Mouse (Mus musculus) ovary, adult 18-20 months (tissue): ENCODE data around the gene Ddx11.
"Not testable (repeated sequence)": the region's sequence is repeated elsewhere in the genome, so short reads cannot be mapped to it uniquely, and the experiment has no call there.

Experiments used
- DNase-seq: peaks from one replicate; pipeline ENCODE4 v3.0.0; 2022; ENCODE audit warnings: low spot score, mixed read lengths

The Ddx11 gene

DNA sequence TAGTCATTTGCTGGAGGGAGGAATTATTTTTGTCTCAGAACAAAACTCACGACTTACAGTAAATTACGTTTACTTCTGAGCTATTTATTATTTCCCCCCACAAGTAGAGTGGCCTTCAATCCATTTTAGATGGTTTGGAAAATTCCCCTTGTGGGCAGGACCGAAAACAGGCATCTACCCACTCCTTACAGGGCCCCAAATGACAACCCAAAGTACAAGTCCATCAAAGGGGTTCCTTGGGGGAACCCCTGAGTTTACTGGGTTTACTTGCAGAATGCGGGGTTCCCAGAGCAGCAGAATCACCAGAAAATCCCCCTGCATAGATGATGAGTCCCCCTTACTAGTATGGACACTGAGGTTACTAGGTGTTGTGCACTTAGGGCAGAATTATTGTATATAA lies 11.2 kb upstream of the Ddx11 start:
- no peak for DNase-seq

DNA sequence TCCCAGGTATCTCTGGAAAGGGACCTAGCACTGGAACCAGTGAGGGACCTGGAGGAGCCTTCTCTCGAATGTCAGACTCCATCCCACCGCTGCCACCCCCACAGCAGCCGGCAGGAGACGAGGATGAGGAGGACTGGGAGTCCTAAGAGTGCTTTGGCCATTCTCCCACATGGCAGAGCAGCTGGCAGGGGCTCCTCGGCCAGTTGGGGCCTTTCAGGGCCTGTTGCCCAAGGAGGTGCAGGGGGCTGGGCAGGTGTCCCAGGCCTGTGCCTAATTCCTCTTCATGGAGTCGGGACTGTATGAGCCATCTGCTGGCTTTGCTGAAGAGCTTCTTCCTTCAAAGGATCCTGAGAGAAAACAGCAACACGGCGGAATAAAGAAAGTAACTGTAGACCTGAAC lies 4.3 kb upstream of the Ddx11 start:
- DNase-seq = no peak

DNA sequence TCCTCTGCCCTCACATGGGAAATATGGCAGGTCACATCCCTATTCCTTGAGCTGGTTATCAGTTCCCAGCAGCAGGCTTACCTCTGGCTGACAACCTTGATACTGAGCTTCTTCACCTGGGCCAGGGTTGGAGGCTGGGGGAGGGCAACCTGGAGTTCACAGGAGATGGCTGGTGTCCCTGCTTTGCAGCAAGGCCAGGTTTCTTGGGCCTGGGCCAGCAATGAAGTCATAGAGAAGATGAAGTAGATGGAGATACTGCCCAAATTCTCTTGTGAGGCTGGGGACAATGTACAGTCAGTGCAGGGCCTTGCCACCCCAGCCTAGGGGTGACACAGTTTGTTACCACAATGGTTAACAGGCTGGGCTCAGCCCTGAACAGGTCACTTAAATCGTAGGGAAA lies 2.6 kb upstream of the Ddx11 start:
- no peak for DNase-seq

DNA sequence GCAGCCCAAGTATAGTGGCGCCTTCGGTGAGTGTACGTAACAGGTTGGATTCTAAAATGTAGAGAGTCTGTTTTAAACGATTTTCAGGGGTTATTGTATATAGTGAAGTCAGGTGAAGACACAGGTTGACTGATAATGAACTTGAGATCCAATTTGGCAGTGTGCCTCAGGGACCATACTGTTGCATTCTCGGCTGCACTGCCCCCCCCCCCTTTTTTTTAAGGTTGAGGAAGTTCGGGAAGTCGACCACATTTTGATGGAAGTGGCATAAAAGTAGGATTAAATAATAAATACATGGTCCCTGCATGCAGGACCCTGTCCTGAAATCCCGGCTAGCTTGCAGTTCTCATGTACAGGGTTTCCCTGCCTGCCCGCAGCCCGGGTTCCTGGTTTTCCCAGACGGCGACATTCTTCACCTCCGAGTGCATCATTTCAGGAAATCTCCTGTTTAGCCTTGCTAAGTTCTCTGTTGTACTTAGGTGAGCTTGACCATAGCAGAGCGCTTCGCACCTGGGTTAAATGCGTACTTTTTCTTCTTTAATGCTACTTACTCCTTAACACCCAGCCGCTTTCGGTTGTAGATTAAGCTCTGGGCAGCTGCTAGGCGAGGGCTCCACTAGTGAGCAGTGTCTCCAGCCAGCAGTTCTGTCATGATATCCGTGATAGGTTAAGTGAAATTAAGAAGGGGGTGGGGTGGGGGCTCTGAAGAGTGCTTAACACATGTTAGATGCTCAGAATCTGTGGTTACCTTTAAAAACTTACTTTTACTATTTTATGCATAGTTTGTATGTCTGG lies 693 bp downstream of the Ddx11 start:
- no peak for DNase-seq

DNA sequence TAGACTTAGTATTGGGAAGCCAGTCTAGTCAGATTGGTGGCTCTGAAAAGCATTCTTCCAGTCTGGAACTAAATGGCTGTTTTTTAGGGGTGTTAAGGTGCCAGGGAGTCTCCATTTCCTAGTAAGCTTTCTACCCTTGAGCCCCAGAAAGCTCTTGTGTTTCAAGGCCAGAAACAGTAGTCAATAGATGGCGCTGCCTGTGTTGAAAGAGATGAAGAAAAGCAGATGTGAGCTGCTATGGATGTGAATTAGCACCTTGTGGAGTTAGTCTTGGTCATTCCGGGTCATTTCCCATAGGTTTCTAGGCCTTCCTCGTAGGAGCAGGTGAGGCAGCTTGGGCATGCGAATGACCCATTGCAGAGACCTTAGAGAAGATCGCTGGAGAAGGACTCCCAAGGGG lies 1.9 kb downstream of the Ddx11 start:
- no peak for DNase-seq

DNA sequence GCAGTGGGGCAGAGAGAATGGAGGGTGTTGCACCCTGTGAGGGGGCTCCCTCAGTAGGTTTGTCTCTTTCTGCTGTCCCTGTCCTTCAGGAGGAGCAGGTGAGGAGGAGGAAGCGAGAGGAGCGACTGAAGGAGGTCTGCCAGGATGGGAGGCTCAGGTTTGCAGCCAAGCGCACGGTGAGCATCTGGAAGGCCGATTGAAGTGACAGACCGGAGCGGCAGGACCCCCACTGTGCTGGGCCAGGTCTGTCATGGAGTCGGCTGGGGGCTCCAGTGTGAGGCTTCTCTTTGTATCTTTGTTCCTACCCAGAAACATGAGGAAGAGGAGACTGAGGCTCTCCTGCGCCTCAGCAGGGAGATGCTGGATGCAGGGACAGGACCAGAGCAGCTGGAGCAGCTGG lies 7.1 kb downstream of the Ddx11 start:
- DNase-seq = no peak

DNA sequence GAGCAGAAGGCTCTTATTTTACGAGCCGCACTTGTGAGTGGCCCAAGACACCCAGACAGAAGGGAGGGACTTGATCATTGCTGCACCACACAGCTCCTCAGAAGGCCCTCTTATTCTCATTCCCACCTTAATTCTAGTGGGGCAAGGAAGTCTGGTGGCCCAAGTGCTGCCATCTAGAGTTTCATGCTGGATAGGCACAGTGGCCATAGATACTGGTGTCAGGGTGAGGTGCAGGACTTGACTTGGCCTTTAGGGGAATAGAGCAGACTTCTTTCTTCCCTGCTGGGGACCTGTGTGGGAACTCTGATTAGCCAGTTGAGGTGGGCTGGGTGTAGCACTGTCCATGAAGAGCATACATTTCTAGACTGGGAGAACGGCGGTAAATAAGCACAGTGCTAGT lies 7.9 kb downstream of the Ddx11 start:
- no peak for DNase-seq

DNA sequence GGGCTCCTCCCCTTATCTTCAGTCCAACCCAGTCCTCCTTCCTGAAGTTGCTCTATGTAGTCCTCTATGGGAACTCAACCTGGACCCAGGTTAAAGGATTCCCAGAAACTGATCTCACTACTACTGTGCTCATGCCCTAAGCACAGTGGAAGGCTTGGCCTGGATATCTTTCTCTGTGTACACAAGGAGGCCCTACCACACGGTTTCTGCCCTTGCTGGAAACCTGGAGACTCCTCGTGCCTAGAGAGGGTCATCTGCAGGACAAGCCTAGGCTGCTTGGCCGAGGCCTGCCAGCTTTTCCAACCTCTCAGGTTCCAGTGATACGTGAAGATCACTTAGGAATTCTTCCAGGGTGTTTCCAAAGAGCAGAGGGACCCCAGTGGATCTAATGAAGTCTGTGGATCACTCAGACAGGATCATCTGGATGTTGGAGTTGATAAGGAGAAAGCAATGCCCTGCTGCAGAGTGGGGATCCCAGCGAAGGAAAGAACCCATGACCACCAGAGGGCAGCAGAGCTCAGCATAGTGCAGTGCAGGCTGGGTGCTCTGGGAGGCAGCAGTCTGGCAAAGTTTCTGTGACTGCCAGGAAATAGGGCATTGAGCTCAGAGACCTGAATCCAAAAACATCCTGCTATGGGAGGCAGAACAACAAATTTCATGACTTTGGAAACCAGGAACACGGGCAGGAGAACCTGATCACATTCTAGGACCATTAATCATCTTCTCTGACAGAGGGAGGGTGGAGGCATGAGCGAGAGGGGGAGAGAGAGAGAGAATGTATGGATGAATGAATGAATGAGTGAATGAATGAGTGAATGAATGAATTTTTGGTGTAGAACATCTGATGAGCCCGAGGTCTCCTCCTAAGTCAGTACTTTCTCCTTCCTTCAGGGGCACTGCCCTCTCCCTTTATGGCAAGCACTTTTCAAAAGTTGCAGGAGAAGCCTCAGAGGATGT lies 29.7 kb downstream of the Ddx11 start:
- DNase-seq = not testable (repeated sequence)

DNA sequence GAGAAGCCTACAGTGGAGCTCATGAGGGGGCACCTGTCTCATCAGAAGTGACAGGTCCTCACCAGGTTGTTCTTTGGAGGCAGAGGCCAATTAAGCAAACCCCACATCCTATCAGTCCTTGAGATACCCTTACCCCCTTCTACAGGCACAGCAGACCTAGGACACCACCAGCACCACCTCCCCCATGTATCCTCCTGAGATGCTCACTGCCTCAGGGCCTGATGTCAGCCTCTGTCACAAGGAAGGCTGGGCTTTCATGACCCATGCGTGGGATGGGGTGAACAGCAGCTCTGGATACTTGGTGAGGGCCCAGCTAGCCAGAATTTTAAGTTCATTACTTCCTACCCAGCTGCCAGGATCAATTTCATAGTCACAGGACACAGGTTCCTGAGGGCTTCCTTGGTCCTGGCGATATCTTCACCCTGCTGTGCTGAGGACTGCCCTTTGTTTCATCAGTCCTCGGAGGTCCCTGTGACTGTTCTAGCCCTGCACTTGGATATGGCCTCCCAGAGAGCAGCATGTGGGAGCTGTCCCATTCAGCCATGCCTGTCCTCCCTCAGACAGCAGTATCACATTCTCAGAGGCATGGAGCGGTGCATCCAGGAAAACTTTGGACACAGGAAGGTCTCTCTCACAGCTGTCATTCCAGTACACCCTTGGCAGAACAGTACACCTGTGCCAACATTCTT lies 30.6 kb downstream of the Ddx11 start:
- DNase-seq = not testable (repeated sequence)

DNA sequence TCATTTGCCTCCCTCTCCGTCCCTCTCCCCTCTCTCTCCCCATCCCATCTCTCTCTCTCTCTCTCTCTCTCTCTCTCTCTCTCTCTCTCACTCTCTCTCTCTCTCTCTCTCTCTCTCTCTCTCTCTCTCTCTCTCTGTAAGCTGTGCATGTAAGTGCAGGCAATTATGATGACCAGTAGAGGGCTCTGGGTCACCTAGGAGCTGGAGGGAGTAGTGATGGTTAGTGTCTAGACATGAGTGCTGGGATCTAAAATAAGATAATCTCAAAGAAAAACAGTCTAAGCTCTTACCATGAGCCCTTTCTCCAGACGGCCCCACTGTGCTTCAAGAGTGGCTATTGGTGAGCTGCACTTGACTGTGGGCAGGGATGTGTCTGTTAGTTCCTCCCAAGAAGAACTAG lies 31.6 kb downstream of the Ddx11 start:
- DNase-seq = no peak

DNA sequence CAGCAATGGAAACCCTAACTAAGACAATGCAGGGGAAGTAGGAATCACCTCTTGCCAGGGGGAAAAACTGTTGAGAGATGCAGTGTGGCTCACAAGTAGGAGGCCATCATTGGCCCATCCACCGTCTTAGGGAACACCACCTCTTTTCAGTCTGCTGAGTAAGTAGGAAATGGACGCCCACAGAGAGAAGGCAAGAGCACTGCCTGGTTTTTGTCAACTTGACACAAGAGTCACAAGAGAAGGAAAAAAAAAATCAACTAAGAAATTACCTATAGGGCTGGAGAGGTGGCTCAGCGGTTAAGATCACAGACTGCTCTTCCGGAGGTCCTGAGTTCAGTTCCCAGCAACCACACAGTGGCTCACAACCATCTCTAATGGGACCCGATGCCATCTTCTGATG lies 35.0 kb downstream of the Ddx11 start:
- DNase-seq = no peak

DNA sequence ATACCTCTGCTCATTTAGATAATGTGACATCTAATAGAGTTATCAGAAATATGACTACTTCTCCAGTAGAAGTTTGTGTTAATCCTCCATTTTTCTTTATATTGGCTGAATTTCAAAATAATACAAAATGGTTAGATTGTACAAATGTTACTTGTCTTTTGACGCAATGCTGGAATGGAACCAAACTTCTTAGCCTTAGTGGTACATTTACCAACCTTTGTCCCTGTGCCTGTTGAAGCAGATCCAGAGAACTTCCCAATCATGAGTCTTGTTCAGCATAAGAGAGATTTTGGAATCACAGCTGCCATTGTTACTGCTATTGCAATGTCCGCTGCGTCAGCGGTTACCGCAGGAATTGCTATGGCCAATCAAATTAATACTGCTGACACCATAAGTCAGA lies 43.8 kb downstream of the Ddx11 start:
- DNase-seq = not testable (repeated sequence)

DNA sequence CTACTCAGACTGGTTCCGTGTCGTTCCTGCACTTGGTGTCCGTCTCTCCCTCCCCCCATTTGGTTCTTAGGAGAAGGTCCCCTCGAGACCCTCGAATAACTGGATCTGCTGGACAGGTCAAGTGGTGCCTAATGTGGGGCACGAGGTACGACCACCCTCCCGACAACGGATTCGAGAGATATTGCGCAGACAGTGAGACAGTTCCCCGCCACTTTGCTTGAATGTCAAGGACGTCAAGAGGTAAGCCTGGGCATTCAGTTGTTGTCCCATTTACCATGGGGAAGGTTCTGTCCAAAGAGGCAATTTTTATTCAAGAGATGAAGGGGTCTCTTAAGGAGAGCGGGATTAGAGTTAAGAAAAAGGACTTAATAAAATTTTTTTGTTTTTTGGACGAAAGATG lies 47.7 kb downstream of the Ddx11 start:
- DNase-seq = not testable (repeated sequence)

DNA sequence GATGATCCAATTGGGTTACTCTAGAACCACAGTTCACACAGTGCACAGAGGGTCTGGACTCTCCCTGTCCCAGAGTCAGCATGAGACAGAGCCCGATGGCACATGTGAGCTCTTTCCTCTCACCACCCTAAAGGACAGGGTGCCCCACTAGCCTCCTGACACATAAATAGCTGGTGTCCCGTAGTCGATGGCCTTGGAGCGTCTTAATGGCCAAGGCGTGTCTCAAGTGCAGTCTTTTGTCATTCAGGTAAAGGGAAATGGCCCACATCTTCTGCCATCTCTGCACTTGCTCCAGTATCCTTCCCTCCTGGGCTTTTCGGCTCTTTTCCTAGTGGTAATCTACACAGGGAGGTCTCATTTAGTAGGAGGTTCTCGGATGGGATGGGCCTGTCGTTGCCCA lies 67.3 kb downstream of the Ddx11 start:
- DNase-seq = no peak

DNA sequence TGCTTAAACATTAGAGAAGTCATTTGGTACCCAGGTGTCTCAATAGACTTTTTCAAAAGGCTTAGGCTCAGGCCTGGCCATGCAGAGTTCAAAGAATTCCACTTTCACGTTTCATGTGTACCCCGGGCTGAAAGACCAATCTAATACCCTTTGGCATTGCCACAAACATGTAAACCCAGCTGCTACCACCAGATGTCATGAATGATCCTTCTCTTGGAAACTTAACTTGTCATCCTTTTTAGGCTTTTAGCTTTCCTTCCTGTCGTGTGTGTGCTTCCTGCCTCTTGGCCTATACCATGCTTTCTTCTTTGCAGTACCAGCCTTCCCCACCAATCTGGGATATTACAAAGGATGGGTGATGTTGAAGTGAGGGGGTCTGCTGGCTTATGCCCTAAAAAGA lies 73.7 kb downstream of the Ddx11 start:
- no peak for DNase-seq
